8 mouse cellular contexts compared by ENCODE assay signal in the genomic region with DNA sequence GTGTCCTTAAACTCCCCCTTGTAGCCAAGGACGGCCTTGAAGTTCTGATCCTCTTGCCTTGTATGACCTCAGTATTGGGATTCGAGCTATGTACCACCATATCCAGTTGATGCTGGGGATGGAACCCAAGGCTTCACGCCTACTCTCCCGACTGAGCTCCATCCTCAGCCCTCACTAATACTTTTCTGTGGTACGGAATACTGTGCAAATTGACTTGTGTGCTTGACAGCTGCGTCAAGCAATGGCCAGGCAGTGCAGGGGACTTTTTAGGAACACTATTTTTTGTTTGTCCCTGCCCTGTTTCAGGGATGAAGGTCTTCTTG. TPM values are rescaled to one million over a fixed set of nuclear protein-coding genes. Genes with fewer than 3 reads are reported as not detected.
DNase-seq lines count a peak whose midpoint lies in the region; ATAC-seq and TF ChIP-seq lines count a peak whose summit lies in the region.

No protein-coding gene starts in this region.

- H3K4me2 ChIP-seq in heart, embryonic 12.5 days, result peak overlapping the region; percentile 85
- H3K4me2 ChIP-seq in forebrain, postnatal 0 days (ENCODE audit: low read depth), result peak overlapping the region; percentile 57
- peak overlapping the region; percentile 99 for H3K4me2 ChIP-seq in liver, embryonic 16.5 days (ENCODE audit: low read depth, low read length)

- no peak for TF ChIP-seq CTCF in forebrain, postnatal 0 days (IDR thresholded peaks at IDR 0.05; ENCODE audit: low read depth)

- intact Hi-C loops in heart, postnatal 25 days (cut with DNase I), result loop anchor here (1.0 kb wide), 1 partner anchor 61 kb away; no protein-coding TSS in a partner anchor

- 0 out of 2 replicates have a peak, but pooled peaks cover 4% of the 10 kb centered on the region for H3K36me3 ChIP-seq in heart, embryonic 12.5 days
- peaks cover 3% of the 10 kb centered on the region; the same call in 1 of the 2 replicates for H3K36me3 ChIP-seq in ES-E14 (ENCODE audit: control insufficient read depth, insufficient read depth, low read length, poor library complexity, severe bottlenecking)
- no peaks in the 10 kb centered on the region for H3K36me3 ChIP-seq in forebrain, postnatal 0 days (ENCODE audit: insufficient read depth)
- no peaks in the 10 kb centered on the region for H3K36me3 ChIP-seq in liver, embryonic 16.5 days (ENCODE audit: control insufficient read depth, insufficient read depth)

- peaks cover 9% of the 10 kb centered on the region; the same call in 1 of the 2 replicates for H3K4me1 ChIP-seq in heart, embryonic 12.5 days (replicated peaks)
- peaks cover 0 to 4% of the 10 kb centered on the region in 2 experiments; a peak in 2 of 4 replicates for H3K4me1 ChIP-seq in ES-E14 (ENCODE audit: control insufficient read depth in 2 of 2, insufficient read depth in 2 of 2, low read length in 2 of 2, poor library complexity in 1 of 2)
- peaks cover 3% of the 10 kb centered on the region; the same call in 1 of the 2 replicates for H3K4me1 ChIP-seq in forebrain, postnatal 0 days (ENCODE audit: insufficient read depth)
- H3K4me1 ChIP-seq in liver, embryonic 16.5 days (ENCODE audit: control insufficient read depth, low read depth, low read length), result peaks cover 18% of the 10 kb centered on the region

- peaks cover 39% of the 10 kb centered on the region for H3K27me3 ChIP-seq in heart, embryonic 12.5 days (replicated peaks)
- H3K27me3 ChIP-seq in forebrain, postnatal 0 days (ENCODE audit: insufficient read depth, low read length), result no peaks in the 10 kb centered on the region
- peaks cover 3% of the 10 kb centered on the region; the same call in 1 of the 2 replicates for H3K27me3 ChIP-seq in liver, embryonic 16.5 days (ENCODE audit: control insufficient read depth, insufficient read depth, low read depth, low read length)

- H3K9ac ChIP-seq in heart, embryonic 12.5 days, result peak overlapping the region; percentile 78
- peak overlapping the region; percentile 59; the same call in 1 of the 2 replicates for H3K9ac ChIP-seq in ES-E14 (ENCODE audit: insufficient read depth, low read depth, low read length, poor library complexity, severe bottlenecking)
- peak overlapping the region; percentile 94 for H3K9ac ChIP-seq in forebrain, postnatal 0 days
- peak overlapping the region; percentile 57 for H3K9ac ChIP-seq in liver, embryonic 16.5 days (ENCODE audit: low read depth, low read length)

- WGBS in heart, embryonic 12.5 days, result 48% methylated on average over 6 of the region's 6 CpGs
- 40% methylated on average over 6 of the region's 6 CpGs for WGBS in forebrain, postnatal 0 days
- WGBS in liver, embryonic 16.5 days (ENCODE audit: insufficient replicate concordance), result 48% methylated on average over 6 of the region's 6 CpGs

- H3K4me3 ChIP-seq in heart, embryonic 12.5 days, result peak overlapping the region; percentile 67
- H3K4me3 ChIP-seq in ES-E14 (ENCODE audit: insufficient read depth in 1 of 2, low read depth in 1 of 2, low read length in 2 of 2, poor library complexity in 1 of 2, severe bottlenecking in 1 of 2), result peak overlapping the region in 1 of 2 experiments; percentile 38; a peak in 1 of 4 replicates
- H3K4me3 ChIP-seq in forebrain, postnatal 0 days (ENCODE audit: low read depth, low read length), result peak overlapping the region; percentile 87
- H3K4me3 ChIP-seq in liver, embryonic 16.5 days (ENCODE audit: low read depth, low read length), result peak overlapping the region; percentile 78

- H3K27ac ChIP-seq in heart, embryonic 12.5 days (ENCODE audit: poor library complexity, severe bottlenecking), result no peak overlapping the region
- H3K27ac ChIP-seq in ES-E14 (ENCODE audit: insufficient read depth, low read depth, low read length, poor library complexity, severe bottlenecking), result no peak overlapping the region
- peak overlapping the region; percentile 64 for H3K27ac ChIP-seq in forebrain, postnatal 0 days (ENCODE audit: low read depth, low read length)
- no peak overlapping the region; the same call in 1 of the 2 replicates for H3K27ac ChIP-seq in liver, embryonic 16.5 days (ENCODE audit: low read length)

- peaks cover 8% of the 10 kb centered on the region for H3K9me3 ChIP-seq in heart, embryonic 12.5 days (replicated peaks)
- H3K9me3 ChIP-seq in ES-E14 (ENCODE audit: control insufficient read depth, insufficient read depth, low read depth, low read length), result no peaks in the 10 kb centered on the region
- no peaks in the 10 kb centered on the region for H3K9me3 ChIP-seq in forebrain, postnatal 0 days (ENCODE audit: low read length)
- 0 out of 2 replicates have a peak, but pooled peaks cover 3% of the 10 kb centered on the region for H3K9me3 ChIP-seq in liver, embryonic 16.5 days (replicated peaks; ENCODE audit: control insufficient read depth, low read length)

- DNase-seq in heart, postnatal 25 days (ENCODE audit: low spot score), result no peak
- DNase-seq in ES-E14 (ENCODE audit: low read depth, low spot score), result no peak
- DNase-seq in forebrain, postnatal 0 days, result no peak
- no peak for DNase-seq in left cerebral cortex, adult 11 months (ENCODE audit: low spot score)
- DNase-seq in gastrocnemius, postnatal 10 days, result no peak
- DNase-seq in adrenal gland, postnatal 36 days, result no peak

- peak; percentile 4; the same call in 1 of the 2 replicates for ATAC-seq in heart, embryonic 12.5 days (ENCODE audit: insufficient number of reproducible peaks, low FRiP score)
- peak; percentile 21 for ATAC-seq in forebrain, postnatal 0 days
- ATAC-seq in liver, embryonic 16.5 days (ENCODE audit: low read depth), result no peak

- in situ Hi-C loops in ES-E14 (cut with MboI; ENCODE audit: low sequenced_read_pairs in 2 of 2, unreplicated experiment in 2 of 2), result no loop called here

TF ChIP-seq in ES-E14, 5 proteins besides CTCF, POLR2A, EP300 and RAD21:
- TF ChIP-seq ZC3H11A (IDR thresholded peaks at IDR 0.05; ENCODE audit: borderline replicate concordance, low read depth, low read length) (no peak), CHD2 (IDR thresholded peaks at IDR 0.05; ENCODE audit: low read depth, low read length) (no peak)

RNA-seq across cellular contexts. Expression of gene Tpst1, which starts 5.7 kb away (rescaled TPM):
- polyA plus RNA-seq in heart, embryonic 12.5 days (2016; fragmentation: Nextera tagmentation; extraction: Ambion mirVana), result 25.8 and 29.4 TPM in 2 replicates
- total RNA-seq in heart, postnatal 25 days (2021), result 10 to 100 TPM; 10.7 to 13.7 TPM
- total RNA-seq in ES-E14 (2012; rRNA removed), result 51.4 and 59.9 TPM in 2 replicates
- total RNA-seq in forebrain, postnatal 0 days (2014; rRNA removed), result 50.7 and 55.3 TPM in 2 replicates
- 50.3 and 55.4 TPM in 2 replicates for polyA plus RNA-seq in forebrain, postnatal 0 days (2015; fragmentation: Nextera tagmentation; extraction: Ambion mirVana)
- polyA plus RNA-seq in liver, embryonic 16.5 days (2015; fragmentation: Nextera tagmentation; extraction: Ambion mirVana), result 19.6 and 20.9 TPM in 2 replicates
- 10 to 100 TPM; 26.8 to 30.9 TPM for total RNA-seq in gastrocnemius, postnatal 10 days (2021)
- total RNA-seq in adrenal gland, postnatal 36 days (2021), result 10 to 100 TPM; 47.8 to 48.8 TPM

RNA-seq across cellular contexts. Expression of gene Crcp, which starts 49.7 kb away (rescaled TPM):
- polyA plus RNA-seq in heart, embryonic 12.5 days (2016; fragmentation: Nextera tagmentation; extraction: Ambion mirVana), result 21.2 and 22.5 TPM in 2 replicates
- total RNA-seq in heart, postnatal 25 days (2021), result 10 to 100 TPM; 10.1 to 11.5 TPM
- 21.1 and 30.8 TPM in 2 replicates for total RNA-seq in ES-E14 (2012; rRNA removed)
- 63.2 and 69.1 TPM in 2 replicates for total RNA-seq in forebrain, postnatal 0 days (2014; rRNA removed)
- polyA plus RNA-seq in forebrain, postnatal 0 days (2015; fragmentation: Nextera tagmentation; extraction: Ambion mirVana), result 87.1 and 91.2 TPM in 2 replicates
- polyA plus RNA-seq in liver, embryonic 16.5 days (2015; fragmentation: Nextera tagmentation; extraction: Ambion mirVana), result 17.8 and 19.9 TPM in 2 replicates
- total RNA-seq in gastrocnemius, postnatal 10 days (2021), result 10 to 100 TPM; 14.5 to 16.5 TPM
- 10 to 100 TPM; 27.2 to 39.6 TPM for total RNA-seq in adrenal gland, postnatal 36 days (2021)

RNA-seq across cellular contexts. Expression of gene Asl, which starts 49.7 kb away (rescaled TPM):
- 15.7 and 19.1 TPM in 2 replicates for polyA plus RNA-seq in heart, embryonic 12.5 days (2016; fragmentation: Nextera tagmentation; extraction: Ambion mirVana)
- 1 to 10 TPM; 4.8 to 6.3 TPM for total RNA-seq in heart, postnatal 25 days (2021)
- 27.2 and 31.8 TPM in 2 replicates for total RNA-seq in ES-E14 (2012; rRNA removed)
- total RNA-seq in forebrain, postnatal 0 days (2014; rRNA removed), result 28.7 and 33.2 TPM in 2 replicates
- polyA plus RNA-seq in forebrain, postnatal 0 days (2015; fragmentation: Nextera tagmentation; extraction: Ambion mirVana), result 32.5 and 39.3 TPM in 2 replicates
- polyA plus RNA-seq in liver, embryonic 16.5 days (2015; fragmentation: Nextera tagmentation; extraction: Ambion mirVana), result 61.8 and 65.8 TPM in 2 replicates
- 10 to 100 TPM; 10.2 to 10.3 TPM for total RNA-seq in gastrocnemius, postnatal 10 days (2021)
- 100 to 1,000 TPM in 1 of 2 experiments, 10 to 100 TPM in 1; 100.0 to 138 TPM for total RNA-seq in adrenal gland, postnatal 36 days (2021)
